Mouse (Mus musculus) adrenal gland, postnatal 36 days (tissue): ENCODE measurements around the gene Fam117b. TPM values are rescaled to one million over a fixed set of nuclear protein-coding genes. Genes with fewer than 3 reads are reported as not detected.

Experiments
- DNase-seq, 2 experiments: peaks; one replicate each; pipeline ENCODE4 v3.0.0; 2021; ENCODE audit warnings: mixed read lengths in 1 of 2
- total RNA-seq, 2 experiments: library from RNA; stranded (reverse); gene quantifications; 2 replicates each; pipeline ENCODE4 v1.2.3; 2021

Gene Fam117b
- total RNA-seq, 2 experiments from 2014 or later, result 34.8 to 59.8 TPM

GRCm38 (mm10) chr1:59913195-59913868, 526 bp downstream of the Fam117b start:
- peak; percentile 48 to 62 for DNase-seq

GRCm38 (mm10) chr1:59913869-59914225, 1.0 kb downstream of the Fam117b start:
- DNase-seq, result no peak

GRCm38 (mm10) chr1:59914799-59915198, 2.0 kb downstream of the Fam117b start:
- DNase-seq, result no peak

- peak in 1 of 2 experiments; percentile 20 for DNase-seq
Observed at GRCm38 (mm10) chr1:59915843-59916610, 3.2 kb downstream of the Fam117b start.

GRCm38 (mm10) chr1:59917401-59917800, 4.6 kb downstream of the Fam117b start:
- no peak for DNase-seq

- DNase-seq, result no peak
Observed at GRCm38 (mm10) chr1:59918075-59918474, 5.3 kb downstream of the Fam117b start.

- DNase-seq, result no peak
Observed at GRCm38 (mm10) chr1:59923201-59923600, 10.4 kb downstream of the Fam117b start.

- no peak for DNase-seq
Observed at GRCm38 (mm10) chr1:59923673-59924072, 10.9 kb downstream of the Fam117b start.

- no peak for DNase-seq
Observed at GRCm38 (mm10) chr1:59924411-59924810, 11.6 kb downstream of the Fam117b start.

GRCm38 (mm10) chr1:59926021-59926672, 13.3 kb downstream of the Fam117b start:
- DNase-seq, result no peak

- no peak for DNase-seq
Observed at GRCm38 (mm10) chr1:59927131-59927680, 14.4 kb downstream of the Fam117b start.

- no peak for DNase-seq
Observed at GRCm38 (mm10) chr1:59930926-59931325, 18.1 kb downstream of the Fam117b start.

GRCm38 (mm10) chr1:59932991-59933390, 20.2 kb downstream of the Fam117b start:
- DNase-seq, result no peak

- no peak for DNase-seq
Observed at GRCm38 (mm10) chr1:59941063-59941462, 28.3 kb downstream of the Fam117b start.

GRCm38 (mm10) chr1:59942057-59942790, 29.4 kb downstream of the Fam117b start:
- DNase-seq, result no peak

GRCm38 (mm10) chr1:59943825-59944224, 31.0 kb downstream of the Fam117b start:
- no peak for DNase-seq

- DNase-seq, result no peak
Observed at GRCm38 (mm10) chr1:59945969-59946368, 33.2 kb downstream of the Fam117b start.

GRCm38 (mm10) chr1:59947509-59947908, 34.7 kb downstream of the Fam117b start:
- no peak for DNase-seq

GRCm38 (mm10) chr1:59957206-59957605, 44.4 kb downstream of the Fam117b start:
- DNase-seq, result no peak

- DNase-seq, result no peak
Observed at GRCm38 (mm10) chr1:59959941-59960340, 47.1 kb downstream of the Fam117b start.

GRCm38 (mm10) chr1:59966171-59966785, 53.5 kb downstream of the Fam117b start:
- DNase-seq, result no peak

GRCm38 (mm10) chr1:59967291-59967690, 54.5 kb downstream of the Fam117b start:
- DNase-seq, result peak; percentile 19 to 42
